Mouse (Mus musculus) retina, adult 2 months (tissue): ENCODE data around the gene Abracl.

Experiments
- DNase-seq: peaks from one replicate; pipeline ENCODE4 v3.0.0-alpha.2; 2012; ENCODE audit warnings: low read depth, low spot score

Abracl gene

GRCm38 (mm10) chr10:18022741-18023347, at the start of gene Abracl:
Gene Abracl (minus strand): TSS chr10:18023288.
- no peak for DNase-seq

- no peak for DNase-seq
Measured at GRCm38 (mm10) chr10:18072871-18073270, 49.8 kb upstream of the Abracl start.

- DNase-seq: no peak
Measured at GRCm38 (mm10) chr10:18070616-18071015, 47.5 kb upstream of the Abracl start.

DNA sequence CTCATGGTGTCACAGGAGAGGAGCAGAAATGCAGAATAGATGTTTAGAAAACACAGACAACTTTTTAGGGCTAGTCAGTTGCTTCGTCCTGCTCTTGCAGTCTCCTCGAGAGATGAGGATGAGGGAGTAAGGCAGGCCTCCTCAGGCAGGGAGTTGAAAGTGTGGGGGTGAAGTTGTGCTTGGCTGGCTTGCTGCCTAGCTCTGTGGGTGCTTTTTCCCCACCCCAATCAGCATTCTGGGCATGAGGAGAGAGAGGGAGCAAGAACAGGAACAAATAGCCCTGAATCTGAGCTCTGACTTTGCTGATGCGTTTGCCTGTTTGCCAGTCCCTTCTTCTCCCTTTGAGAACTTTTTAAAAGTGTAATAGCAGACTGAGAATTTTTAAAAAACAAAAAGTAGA, 47.1 kb upstream of the Abracl start:
- DNase-seq: no peak

DNA sequence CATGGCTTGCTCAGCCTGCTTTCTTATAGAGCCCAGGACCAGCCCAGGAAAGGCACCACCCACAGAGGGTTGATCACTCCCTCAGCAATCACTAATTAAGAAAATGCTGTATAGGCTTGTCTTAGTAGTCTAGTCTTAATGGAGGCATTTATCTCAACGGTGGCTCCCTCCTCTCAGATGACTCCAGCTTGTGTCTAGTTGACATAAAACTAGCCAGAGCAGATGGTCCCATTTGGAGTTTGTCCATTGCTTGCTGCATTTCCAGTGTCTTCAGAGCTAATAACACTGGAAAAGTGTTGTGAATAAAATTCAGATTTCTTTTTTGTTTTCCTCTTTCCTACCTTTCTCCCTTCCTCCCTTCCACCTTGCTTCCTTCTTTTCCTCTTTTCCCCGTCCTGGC, 46.5 kb upstream of the Abracl start:
- no peak for DNase-seq

DNA sequence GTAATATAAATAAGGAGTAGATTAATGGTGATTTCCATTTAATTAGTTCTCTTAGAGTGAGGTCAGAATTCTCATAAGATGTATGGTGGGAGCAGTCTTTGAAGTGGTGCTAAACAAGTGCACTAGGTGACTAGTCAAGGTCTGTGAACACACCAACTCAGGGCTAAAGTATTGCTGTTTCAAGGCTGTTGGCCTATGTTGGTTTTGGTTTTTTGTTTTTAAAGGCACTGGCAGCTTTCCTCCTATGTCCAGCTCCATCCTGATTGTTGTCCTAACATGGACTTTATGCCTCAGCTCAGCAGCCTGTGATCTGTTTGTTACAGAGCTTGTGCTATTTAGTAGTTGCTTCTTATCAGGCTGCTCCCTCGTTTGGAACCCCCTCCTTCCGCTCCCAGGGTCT, 45.8 kb upstream of the Abracl start:
- DNase-seq: no peak

DNA sequence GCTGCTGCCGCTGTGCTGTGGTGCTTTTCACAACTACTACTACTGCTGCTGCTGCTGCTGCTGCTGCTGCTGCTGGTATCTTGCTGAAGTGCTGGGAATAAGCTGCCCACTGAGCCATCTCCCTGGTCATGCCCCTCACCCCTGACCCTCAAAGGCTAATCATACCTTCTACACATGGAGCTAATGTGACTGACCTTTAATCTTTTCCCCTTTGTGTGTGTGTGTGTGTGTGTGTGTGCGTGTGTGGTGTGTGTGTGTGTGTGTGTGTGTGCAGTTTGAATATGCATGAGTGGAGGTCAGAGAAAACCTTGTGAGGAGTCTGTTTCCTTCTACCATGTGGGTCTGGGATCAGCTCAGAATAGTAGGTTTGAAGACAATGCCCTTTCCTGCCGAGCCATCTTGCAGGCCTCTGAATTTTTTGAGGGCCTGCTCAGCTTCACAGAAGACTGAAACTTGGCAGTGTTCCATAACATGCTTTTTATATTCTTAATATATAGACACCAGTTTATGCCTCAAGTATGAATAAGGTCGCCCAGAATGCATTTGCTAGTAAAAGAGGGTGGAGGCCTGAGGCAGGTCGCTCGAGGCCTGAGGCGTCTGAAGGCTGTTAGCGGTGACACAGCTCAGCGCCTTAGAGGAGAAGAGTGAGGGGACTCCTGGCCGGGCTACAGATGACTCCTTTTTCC, 44.8 kb upstream of the Abracl start:
- no peak for DNase-seq

DNA sequence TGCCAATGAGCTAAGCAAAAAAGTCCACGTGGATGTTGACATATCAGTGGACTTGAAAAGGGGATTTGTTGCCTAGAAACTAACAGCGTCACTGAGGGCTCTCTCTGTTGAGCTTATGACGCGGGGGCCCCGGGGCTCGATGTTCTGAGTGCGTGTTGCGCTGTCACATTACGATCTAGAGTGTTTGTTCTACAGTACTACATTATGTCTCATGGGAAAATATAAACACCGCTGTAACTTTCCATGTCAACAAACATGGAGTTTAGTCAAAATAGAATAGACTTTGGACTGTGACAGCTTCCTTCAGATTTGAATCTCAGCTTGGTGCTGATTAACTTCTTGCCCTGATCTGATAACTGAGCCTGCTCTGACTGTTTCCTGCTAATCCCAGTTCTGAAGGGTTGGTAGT, 42.9 kb upstream of the Abracl start:
- no peak for DNase-seq

GRCm38 (mm10) chr10:18064606-18065228, 41.6 kb upstream of the Abracl start:
- no peak for DNase-seq

DNA sequence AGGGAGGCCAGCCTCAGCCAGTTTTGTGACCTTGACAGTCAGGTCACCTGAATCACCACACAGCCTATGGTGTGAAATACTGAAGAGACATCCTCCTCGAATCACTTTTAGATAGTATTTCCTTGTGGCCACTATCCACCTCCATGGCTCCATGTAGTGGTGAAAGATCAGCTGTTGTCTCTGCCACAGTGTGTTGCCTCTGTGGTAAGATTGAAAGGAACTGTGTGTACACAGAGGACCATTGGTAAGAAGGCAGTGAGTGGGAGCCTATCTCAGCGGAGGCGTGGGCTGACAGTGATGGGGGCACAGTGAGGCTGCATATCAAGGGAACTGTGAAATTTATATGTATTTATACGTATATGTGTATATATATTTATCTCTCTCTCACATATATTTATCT, 38.4 kb upstream of the Abracl start:
- no peak for DNase-seq

- no peak for DNase-seq
Measured at GRCm38 (mm10) chr10:18060778-18061177, 37.7 kb upstream of the Abracl start.

DNA sequence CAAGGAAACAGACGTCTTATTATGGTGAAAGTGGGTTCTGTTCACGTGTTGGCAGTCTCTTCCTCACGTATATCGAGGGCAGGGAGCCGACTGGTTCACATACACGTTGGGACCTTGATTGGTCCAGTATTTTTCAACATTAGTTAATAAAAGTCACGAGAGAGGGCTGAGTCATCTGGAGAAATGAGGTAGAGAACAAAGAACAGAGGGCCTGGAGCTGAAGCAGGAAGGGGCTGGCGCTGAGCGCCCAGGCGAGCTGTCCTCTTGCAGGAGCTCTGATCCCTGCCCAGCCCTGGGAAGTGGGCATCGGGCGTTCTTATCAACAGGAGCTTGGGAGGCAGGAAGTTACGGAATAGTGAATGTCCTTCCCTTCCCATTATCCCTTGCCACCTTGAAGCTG, 36.7 kb upstream of the Abracl start:
- DNase-seq: no peak

- no peak for DNase-seq
Measured at GRCm38 (mm10) chr10:18058681-18059338, 35.7 kb upstream of the Abracl start.

- no peak for DNase-seq
Measured at GRCm38 (mm10) chr10:18056391-18056745, 33.3 kb upstream of the Abracl start.

GRCm38 (mm10) chr10:18055696-18056390, 32.8 kb upstream of the Abracl start, which contains the start of gene Reps1:
Gene Reps1 (plus strand): TSS chr10:18055861.
- DNase-seq: no peak

DNA sequence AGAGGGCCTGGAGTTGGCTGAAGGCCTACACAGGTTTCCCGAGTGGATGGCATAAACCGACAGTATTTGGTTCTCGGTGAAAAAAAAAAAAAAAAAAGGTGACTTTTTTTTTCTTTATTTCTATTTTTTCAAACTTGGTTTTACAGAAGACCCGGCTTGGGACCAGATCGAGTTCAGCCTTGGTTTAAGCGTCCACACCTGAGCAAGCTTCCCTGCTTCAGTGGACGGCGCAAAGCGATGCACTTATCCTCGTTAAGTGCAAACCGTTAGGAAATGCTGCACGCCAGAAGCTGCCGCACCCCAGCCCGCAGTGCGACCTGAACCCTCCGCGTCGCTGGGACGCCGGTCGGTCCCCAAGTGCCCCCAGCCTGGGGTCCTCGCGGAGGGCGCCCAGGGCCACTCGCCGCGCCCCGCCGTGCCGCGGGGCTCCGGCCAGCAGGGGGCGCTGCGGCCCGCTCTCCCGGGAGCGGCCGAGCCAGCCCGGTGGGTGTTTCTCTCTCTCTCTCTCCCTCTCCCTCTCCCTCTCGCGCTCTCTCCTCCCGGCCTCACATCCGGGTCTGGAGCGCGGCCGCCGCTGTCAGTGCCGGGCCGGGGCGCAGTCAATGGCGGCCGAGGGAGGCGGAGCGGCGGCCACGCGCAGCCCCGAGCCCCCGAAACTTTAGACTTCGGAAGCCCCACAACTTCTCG, 32.1 kb upstream of the Abracl start:
- DNase-seq: peak; percentile 76

- DNase-seq: no peak
Measured at GRCm38 (mm10) chr10:18047380-18048146, 24.5 kb upstream of the Abracl start.

DNA sequence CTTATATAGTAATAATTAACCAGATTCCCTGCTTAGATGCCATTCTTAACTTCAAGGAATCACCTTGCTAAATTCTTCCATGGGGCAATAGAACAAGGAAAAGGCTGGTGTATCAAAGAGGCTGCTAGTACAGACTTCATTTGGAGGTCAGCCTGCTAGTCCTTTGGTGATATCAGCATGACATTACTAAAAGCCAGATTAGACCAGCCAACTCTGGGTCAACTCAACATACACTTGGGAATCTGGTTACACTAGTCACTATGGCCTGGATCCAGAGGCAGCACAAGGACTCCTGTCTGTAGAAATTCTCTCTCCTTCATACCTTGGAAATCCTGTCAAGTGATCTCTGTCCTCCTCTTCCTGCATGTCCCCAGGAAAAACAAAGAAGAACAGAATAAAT, 23.3 kb upstream of the Abracl start:
- DNase-seq: no peak

GRCm38 (mm10) chr10:18036849-18037248, 13.8 kb upstream of the Abracl start:
- no peak for DNase-seq

GRCm38 (mm10) chr10:18034408-18034807, 11.3 kb upstream of the Abracl start:
- DNase-seq: no peak

- DNase-seq: no peak
Measured at GRCm38 (mm10) chr10:18022312-18022711, 776 bp downstream of the Abracl start.
